Mouse (Mus musculus): ENCODE data around the gene Opn3.

DNA sequence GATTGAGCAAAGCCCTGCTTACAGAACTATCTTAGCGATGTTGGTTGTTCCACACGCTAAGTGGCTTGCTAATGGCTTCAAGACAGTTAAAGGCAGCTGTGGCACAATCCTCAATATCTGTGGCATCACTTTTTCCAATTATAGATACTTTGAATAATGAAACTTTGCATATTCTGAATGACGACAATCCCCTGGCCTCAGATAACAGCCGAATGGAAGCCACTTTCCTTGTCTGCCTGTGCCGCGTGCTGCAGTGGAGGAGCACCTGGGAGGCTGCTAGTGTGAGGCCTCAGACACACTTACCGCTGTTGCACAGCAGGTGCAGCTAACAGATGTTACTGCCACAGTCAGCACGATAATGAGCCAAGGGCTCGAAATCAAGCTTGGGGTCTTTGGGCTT, 77.6 kb downstream of the Opn3 start:
- TF ChIP-seq CTCF (IDR thresholded peaks at IDR 0.05; ENCODE audit: extremely low read depth, insufficient read depth, insufficient read length, insufficient replicate concordance) (no peak), POLR2A (IDR thresholded peaks at IDR 0.05; ENCODE audit: low read depth, low read length) (no peak)
